Mouse (Mus musculus) layer of hippocampus, adult 9-10 months (tissue): Measurements from ENCODE around the gene Olfr559.
A peak's percentile ranks its signal among the peaks of the same experiment; 100 is the strongest.

Source experiments
- DNase-seq: peaks from one replicate; pipeline ENCODE4 v3.0.0; 2022; ENCODE audit warnings: low spot score

Olfr559 gene

DNA sequence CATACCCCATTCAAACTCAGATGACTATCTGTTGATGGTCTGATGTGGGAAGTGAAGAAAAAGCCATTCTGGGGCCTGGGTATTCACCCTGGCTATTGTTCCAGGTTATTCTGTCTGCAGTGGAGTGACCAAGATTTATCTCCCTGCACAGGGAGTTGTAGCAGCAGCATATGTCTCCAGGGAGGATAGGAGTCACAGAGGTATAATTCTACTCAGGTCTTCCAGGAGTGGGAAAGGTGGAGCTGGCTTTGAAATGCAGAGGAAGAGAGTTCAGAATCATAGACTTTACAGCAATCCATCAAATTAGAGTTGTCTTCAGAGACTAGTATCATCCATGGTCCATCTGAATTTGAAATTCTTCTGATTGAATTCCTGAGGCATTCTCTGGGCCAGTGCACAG is at the start of gene Olfr559:
TSS of gene Olfr559 (minus strand) at position 101 of the 400 bp plus-strand sequence.
- no peak for DNase-seq

DNA sequence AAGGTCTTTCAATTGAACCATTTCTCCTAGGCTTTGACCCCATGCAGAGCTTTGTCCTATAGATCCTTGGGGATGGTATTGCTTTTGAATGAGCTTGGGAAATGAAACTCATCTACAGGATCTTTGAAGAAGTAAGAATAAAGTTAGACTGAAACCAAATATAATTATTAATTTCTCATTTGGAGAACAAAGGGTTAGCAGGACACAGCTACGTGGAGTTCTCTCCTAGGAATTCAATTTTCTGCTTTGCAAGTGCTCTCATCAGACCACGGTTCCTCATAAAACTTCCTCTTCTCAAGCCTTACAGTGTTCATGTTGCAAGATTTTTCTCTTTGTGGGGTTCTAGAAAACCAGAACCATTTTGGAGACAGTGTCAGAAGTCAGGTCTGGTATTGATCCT is 43.6 kb upstream of the Olfr559 start, which contains the start of gene Olfr561:
TSS of gene Olfr561 (plus strand) at position 301 of the 400 bp plus-strand sequence.
- no peak for DNase-seq

DNA sequence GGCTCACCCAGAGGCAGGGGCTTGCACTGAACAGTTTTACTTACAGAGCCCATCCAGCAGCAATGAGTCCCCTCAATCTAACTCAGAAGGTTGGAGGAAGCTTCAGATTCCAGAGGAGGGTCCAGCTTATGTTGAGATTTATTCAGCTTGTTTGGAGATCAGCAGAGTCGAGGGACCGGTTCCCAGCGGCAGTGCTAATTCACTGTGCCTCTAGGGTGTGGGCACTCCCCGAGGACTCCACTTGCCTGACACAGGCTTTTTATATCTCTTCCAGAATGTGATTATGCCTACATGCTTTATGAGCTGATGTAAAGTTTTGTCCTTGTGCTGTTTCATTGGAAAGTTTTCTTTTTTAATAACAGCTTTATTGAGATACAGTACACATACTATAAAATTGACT is 32.0 kb upstream of the Olfr559 start, which contains the start of the genes Olfr560 and Olfr78:
TSS of gene Olfr560 (minus strand) at position 101 of the 400 bp plus-strand sequence.
TSS of gene Olfr78 (minus strand) at position 206 of the 400 bp plus-strand sequence.
- no peak for DNase-seq

DNA sequence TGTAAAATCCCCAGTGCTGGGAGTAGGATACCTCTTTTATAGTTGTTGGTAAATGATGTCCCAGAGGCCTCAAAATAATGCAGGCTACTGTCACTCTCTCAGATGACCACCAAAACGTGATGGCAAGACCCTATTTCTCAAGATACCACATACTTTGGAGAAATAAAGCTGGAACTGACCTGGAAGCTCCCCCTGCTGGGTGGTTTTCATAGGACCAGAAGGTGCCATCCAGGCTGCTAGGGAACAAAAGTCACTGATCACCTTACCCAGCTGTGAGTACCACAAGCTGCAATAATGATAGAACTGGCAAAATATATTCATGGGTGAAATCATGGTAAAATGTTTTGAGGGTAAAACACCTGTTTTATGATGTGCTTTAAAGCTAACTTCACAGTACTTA is 24.8 kb upstream of the Olfr559 start:
- no peak for DNase-seq

DNA sequence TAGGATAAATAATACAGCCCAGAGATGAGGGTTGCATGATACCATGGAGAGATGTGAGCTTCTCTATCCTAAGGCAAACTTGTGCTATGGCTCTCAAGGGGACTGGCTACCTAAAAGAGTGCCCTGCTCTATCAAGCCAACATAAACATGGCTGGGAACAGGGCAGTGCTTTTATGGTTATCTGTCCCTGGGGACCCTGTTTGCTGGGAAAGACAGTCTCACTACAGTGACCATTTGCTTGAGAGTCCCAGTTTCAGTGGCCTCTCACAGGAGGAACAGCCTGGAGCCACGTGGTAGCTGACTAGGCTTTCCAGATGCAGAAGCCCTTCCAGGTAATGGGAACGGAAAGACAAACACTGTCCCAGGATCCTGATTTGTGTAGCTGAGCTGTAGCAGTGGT is 10.4 kb upstream of the Olfr559 start:
- DNase-seq = no peak

DNA sequence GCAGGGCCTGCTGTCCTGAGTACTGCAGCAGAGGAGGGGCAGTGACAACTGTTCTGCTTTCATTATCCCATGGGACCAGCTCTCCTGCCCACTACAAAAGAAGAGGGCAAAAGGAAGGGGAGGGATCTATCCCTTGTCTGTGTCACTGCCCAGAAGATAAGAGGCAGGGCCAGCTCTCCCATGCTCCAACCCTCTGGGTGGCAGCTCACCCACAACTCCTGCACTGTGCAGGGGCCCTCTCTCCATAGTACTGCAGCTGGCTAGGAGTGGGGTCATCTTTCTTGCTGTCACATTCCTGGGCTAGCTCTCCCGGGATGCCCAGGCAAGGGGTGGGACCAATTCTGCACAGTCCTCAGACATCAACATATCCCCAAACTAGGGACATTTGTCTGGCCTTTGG is 6.5 kb upstream of the Olfr559 start:
- no peak for DNase-seq

DNA sequence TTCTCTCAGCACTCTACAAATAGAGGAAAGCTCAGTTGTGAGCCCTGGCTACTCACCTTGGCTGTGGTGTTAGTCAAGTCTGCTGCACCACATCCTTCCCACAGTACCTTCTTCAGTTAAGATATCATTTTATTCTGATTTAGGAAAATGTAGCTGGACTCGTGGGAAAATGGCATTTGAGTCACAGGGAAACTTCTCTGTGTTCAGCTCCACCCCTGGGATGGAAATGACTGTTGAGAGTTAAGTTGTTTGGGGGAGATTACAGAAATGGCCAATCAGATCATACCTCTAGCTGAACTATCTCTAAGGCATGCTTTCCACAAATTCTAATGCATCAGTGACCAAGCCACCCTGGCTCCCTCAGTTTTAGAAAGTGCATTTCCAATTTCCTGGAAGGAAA is 8.3 kb downstream of the Olfr559 start, which contains the start of gene Olfr33:
TSS of gene Olfr33 (minus strand) at position 101 of the 400 bp plus-strand sequence.
- DNase-seq = no peak

DNA sequence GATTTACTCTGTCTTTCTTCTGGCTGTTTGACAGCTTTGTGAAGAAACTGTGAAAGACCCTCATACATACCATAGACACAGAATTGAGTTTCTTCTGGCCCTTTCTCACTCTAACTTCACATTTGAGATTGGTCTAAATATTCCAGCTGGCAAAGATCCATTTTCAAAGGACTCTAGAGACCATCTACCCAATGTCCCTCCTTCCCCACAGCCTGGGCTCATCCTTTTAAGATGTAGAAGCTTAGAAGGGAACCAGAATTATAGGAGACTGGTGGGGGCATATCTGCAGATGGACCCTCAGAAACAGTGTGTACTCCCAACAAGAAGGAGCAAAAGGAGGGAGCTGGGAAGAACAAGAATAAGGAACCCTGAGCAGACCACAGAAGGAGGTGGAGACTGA is 25.4 kb downstream of the Olfr559 start, which contains the start of gene Olfr558:
TSS of gene Olfr558 (plus strand) at position 301 of the 400 bp plus-strand sequence.
- DNase-seq = no peak

DNA sequence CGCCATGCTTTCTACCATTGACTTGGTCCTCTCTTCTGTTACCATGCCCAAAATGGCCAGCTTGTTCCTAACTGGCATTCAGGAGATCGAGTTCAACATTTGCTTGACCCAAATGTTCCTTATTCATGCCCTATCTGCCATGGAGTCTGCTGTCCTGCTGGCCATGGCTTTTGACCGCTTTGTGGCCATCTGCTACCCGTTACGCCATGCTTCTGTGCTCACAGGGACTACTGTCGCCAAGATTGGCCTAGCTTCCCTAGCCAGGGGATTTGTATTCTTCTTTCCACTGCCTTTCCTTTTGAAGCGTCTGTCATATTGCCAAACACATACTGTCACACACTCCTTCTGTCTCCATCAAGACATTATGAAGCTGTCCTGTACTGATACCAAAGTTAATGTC is 28.8 kb downstream of the Olfr559 start:
- DNase-seq = no peak

DNA sequence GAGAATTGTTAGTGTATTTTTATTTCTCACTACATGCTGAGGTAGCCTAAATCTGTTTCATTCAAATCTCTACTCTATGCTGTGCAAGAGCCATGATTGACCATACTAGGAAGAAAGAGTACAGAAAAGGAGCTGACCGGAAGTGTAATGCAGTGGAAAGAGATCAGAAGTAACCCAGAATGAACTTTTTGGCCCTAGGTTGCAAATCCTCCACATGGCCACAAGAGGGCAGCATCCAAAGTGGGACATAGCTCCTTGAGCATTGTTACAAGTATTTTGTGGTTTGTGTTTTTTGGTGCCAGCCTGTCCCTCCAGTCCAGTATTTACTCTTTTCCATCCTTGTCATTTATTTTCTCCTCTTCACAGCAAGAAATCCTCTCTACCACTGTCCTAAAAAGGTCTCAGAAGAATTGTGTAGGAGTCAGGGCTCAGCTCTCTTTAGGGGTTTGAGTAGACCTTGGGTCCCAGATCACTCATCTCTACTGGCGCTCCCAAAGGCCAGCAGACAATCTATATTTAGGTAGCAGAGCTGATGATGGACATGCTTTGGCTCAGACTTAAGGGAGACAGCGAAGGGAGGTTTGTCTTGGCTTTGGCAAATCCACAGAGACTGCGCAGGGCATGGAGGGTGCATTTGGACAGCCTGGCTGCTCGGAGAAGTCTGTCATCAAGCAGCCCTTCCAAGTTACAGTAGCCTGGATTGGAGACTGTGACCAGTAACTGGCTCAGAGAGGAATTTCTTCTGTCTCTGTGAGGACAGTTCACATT is 31.7 kb downstream of the Olfr559 start, which contains the start of gene Olfr557:
TSS of gene Olfr557 (plus strand) at position 553 of the 768 bp plus-strand sequence.
- no peak for DNase-seq

DNA sequence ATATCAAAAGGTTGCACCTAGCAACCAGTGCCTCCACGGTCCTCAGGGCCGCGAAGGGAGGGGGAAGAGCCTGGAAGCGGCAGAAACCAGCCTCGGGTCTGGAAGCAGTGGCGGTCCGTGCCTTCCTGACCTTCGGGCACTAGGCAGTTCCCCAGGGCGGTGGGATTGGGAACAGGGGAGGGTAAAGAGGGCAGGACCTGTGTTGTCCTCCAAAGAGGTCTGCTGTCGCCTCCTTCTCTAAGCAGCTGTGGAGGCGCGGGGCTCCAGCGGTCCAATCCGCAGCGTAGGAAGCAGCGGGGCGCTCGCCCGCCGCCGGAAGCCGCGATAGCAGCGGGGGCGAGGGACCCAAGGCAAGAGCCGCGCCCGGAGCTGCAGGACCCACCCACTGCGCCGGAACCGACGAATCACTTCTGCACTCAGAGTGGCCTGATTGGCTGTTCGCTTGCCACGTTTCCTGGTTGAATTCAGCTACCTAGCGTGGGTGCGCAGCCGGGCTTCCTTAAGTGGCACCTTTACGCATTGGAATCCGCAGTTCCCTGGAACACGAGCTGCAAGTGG is 40.3 kb downstream of the Olfr559 start, which contains the start of gene Trim68:
TSS of gene Trim68 (minus strand) at position 384 of the 558 bp plus-strand sequence.
- DNase-seq = peak; percentile 64

DNA sequence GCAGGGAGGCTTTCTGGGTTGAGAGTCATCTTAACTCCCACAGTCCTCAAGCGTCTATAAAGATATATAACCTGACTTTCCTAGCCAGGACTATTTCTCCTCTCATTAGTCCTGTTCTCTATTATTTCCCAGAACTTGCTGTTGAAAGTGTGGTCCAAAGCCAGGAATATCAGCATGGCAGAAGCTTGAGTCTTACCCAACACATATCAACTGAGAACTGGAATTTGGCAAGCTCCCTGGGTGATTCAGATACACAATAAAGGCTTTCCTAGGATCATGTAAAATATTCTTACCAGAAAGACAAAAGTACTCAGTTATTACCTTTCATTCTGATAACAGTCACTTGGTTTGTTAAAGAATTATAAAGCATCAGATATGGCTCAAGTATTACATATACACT is 45.4 kb downstream of the Olfr559 start:
- DNase-seq = no peak

DNA sequence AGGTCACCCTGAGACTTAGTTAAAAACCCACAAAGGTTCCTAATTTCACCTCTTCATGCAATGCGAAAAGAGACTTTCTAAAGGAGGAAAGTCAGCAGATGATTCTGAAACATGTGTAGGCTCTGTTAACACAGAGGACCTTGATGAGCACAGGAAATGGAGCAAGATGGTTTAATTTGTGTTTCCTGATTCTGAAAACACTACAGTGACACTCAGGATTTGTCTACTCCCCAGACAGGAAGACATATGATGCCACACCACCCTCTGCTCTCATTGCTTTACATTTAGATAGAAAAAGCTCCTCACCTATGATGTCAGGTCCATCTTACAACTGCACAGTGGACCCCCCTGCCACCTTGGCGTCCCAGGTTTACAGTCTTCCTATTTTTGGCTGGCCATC is 51.1 kb downstream of the Olfr559 start:
- DNase-seq = no peak
